Mouse (Mus musculus) heart, embryonic 11.5 days (tissue): Measurements from ENCODE around the gene Fbrsl1. TPM values are rescaled to one million over a fixed set of nuclear protein-coding genes. Genes with fewer than 3 reads are reported as not detected.
A peak's percentile ranks its signal among the peaks of the same experiment; 100 is the strongest.

Experiments used
- ATAC-seq: fragments of 200-750 bp; cut with Nextera tagmentation; replicated peaks from 2 replicates; pipeline ENCODE4 v1.8.0; 2017; ENCODE audit warnings: moderate library complexity; ENCODE audit not compliant: insufficient number of reproducible peaks, low FRiP score, low TSS enrichment
- H3K27ac ChIP-seq: fragments of 300-500 bp; sonication (generic); 2 replicates; pipeline ENCODE4 v1.5.1; 2014; ENCODE audit warnings: mild to moderate bottlenecking, low read depth, low read length
- H3K27me3 ChIP-seq: fragments of 300-500 bp; sonication (generic); 2 replicates; pipeline ENCODE4 v1.6.1; 2014; ENCODE audit warnings: mild to moderate bottlenecking, low read length, mixed read lengths; ENCODE audit not compliant: control insufficient read depth, insufficient read depth
- H3K36me3 ChIP-seq: fragments of 300-500 bp; sonication (generic); 2 replicates; pipeline ENCODE4 v1.6.1; 2014; ENCODE audit warnings: mild to moderate bottlenecking, low read length, moderate library complexity, mixed read lengths; ENCODE audit not compliant: control insufficient read depth, insufficient read depth
- H3K4me1 ChIP-seq: fragments of 300-500 bp; sonication (generic); 2 replicates; pipeline ENCODE4 v1.6.1; 2014; ENCODE audit warnings: low read length; ENCODE audit not compliant: control insufficient read depth, insufficient read depth
- H3K4me2 ChIP-seq: fragments of 300-500 bp; sonication (generic); 2 replicates; pipeline ENCODE4 v1.6.1; 2014; ENCODE audit warnings: mild to moderate bottlenecking, moderate library complexity
- H3K4me3 ChIP-seq: fragments of 300-500 bp; sonication (generic); 2 replicates; pipeline ENCODE4 v1.5.1; 2014; ENCODE audit warnings: low read depth, low read length
- H3K9ac ChIP-seq: fragments of 300-500 bp; sonication (generic); 2 replicates; pipeline ENCODE4 v1.6.1; 2014; ENCODE audit warnings: mild to moderate bottlenecking, low read depth, low read length, moderate library complexity
- H3K9me3 ChIP-seq: fragments of 300-500 bp; sonication (generic); replicated peaks from 2 replicates; pipeline ENCODE4 v1.6.1; 2016; ENCODE audit warnings: low read length; ENCODE audit not compliant: control insufficient read depth
- WGBS: fragments of 180-500 bp; shearing (Covaris S2); extraction: QIAGEN DNeasy Blood & Tissue Kit; methylation state at CpG from one replicate; pipeline ENCODE4 v1.1.7; 2014; ENCODE audit not compliant: insufficient replicate concordance; 5-methylcytosine and 5-hydroxymethylcytosine counted together
- polyA plus RNA-seq: library from polyadenylated mRNA; unstranded; fragments of >200 nt; fragmentation: Nextera tagmentation; extraction: Ambion mirVana; gene quantifications from 2 replicates; pipeline ENCODE4 v1.2.1, GENCODE M21; 2014

Fbrsl1 gene
- polyA plus RNA-seq, 1 experiment from 2014 or later, result 8.1 TPM

GRCm38 (mm10) chr5:110468296-110468695 lies 20.0 kb upstream of the Fbrsl1 start:
- Histone ChIP-seq H3K9ac (no peak overlapping the region), H3K27me3 (peaks cover 5% of the 10 kb centered on the region; the same call in 1 of the 2 replicates), H3K4me3 (no peak overlapping the region), H3K4me2 (no peak overlapping the region), H3K27ac (no peak overlapping the region), H3K9me3 (no peaks in the 10 kb centered on the region), H3K36me3 (no peaks in the 10 kb centered on the region), H3K4me1 (no peaks in the 10 kb centered on the region)
- ATAC-seq, result no peak
- 82% methylated on average over 4 of the region's 4 CpGs for WGBS

- H3K27ac ChIP-seq, result no peak overlapping the region
- no peaks in the 10 kb centered on the region for H3K36me3 ChIP-seq
- WGBS, result 71% methylated on average over 6 of the region's 6 CpGs
- H3K9ac ChIP-seq, result no peak overlapping the region
- H3K4me3 ChIP-seq, result no peak overlapping the region
- H3K27me3 ChIP-seq, result peaks cover 5% of the 10 kb centered on the region; the same call in 1 of the 2 replicates
- no peaks in the 10 kb centered on the region for H3K4me1 ChIP-seq
- no peaks in the 10 kb centered on the region for H3K9me3 ChIP-seq
- H3K4me2 ChIP-seq, result no peak overlapping the region
- no peak for ATAC-seq
Observed at GRCm38 (mm10) chr5:110467725-110468124, 19.4 kb upstream of the Fbrsl1 start.

GRCm38 (mm10) chr5:110466531-110467424 lies 18.5 kb upstream of the Fbrsl1 start:
- Histone ChIP-seq H3K4me2 (no peak overlapping the region), H3K27me3 (peaks cover 5% of the 10 kb centered on the region; the same call in 1 of the 2 replicates), H3K36me3 (no peaks in the 10 kb centered on the region), H3K9ac (no peak overlapping the region), H3K27ac (no peak overlapping the region), H3K9me3 (no peaks in the 10 kb centered on the region), H3K4me1 (no peaks in the 10 kb centered on the region), H3K4me3 (no peak overlapping the region)
- WGBS, result 61% methylated on average over 11 of the region's 11 CpGs
- no peak for ATAC-seq

- no peak overlapping the region for H3K4me3 ChIP-seq
- no peak overlapping the region for H3K4me2 ChIP-seq
- no peaks in the 10 kb centered on the region for H3K36me3 ChIP-seq
- H3K27ac ChIP-seq, result no peak overlapping the region
- 74% methylated on average over 2 of the region's 2 CpGs for WGBS
- no peak overlapping the region for H3K9ac ChIP-seq
- H3K9me3 ChIP-seq, result no peaks in the 10 kb centered on the region
- H3K27me3 ChIP-seq, result no peaks in the 10 kb centered on the region
- no peak for ATAC-seq
- no peaks in the 10 kb centered on the region for H3K4me1 ChIP-seq
Observed at GRCm38 (mm10) chr5:110462646-110463045, 14.3 kb upstream of the Fbrsl1 start.

GRCm38 (mm10) chr5:110458936-110459335 lies 10.6 kb upstream of the Fbrsl1 start:
- WGBS, result 43% methylated on average over 3 of the region's 3 CpGs

GRCm38 (mm10) chr5:110455272-110455671 lies 7.0 kb upstream of the Fbrsl1 start:
- Histone ChIP-seq H3K27me3 (no peaks in the 10 kb centered on the region), H3K4me1 (no peaks in the 10 kb centered on the region), H3K4me3 (no peak overlapping the region), H3K9me3 (no peaks in the 10 kb centered on the region), H3K27ac (no peak overlapping the region), H3K9ac (no peak overlapping the region), H3K36me3 (no peaks in the 10 kb centered on the region), H3K4me2 (no peak overlapping the region)
- no peak for ATAC-seq

More at GRCm38 (mm10) chr5:110458936-110459335, 10.6 kb upstream of the Fbrsl1 start:
- Histone ChIP-seq H3K36me3 (no peaks in the 10 kb centered on the region), H3K4me2 (no peak overlapping the region), H3K4me3 (no peak overlapping the region), H3K9ac (no peak overlapping the region), H3K27ac (no peak overlapping the region), H3K4me1 (no peaks in the 10 kb centered on the region), H3K9me3 (no peaks in the 10 kb centered on the region), H3K27me3 (no peaks in the 10 kb centered on the region)
- no peak for ATAC-seq

- Histone ChIP-seq H3K27me3 (no peaks in the 10 kb centered on the region), H3K4me2 (peak overlapping the region; percentile 97), H3K9me3 (no peaks in the 10 kb centered on the region), H3K9ac (no peak overlapping the region), H3K4me1 (peaks cover 20% of the 10 kb centered on the region), H3K4me3 (peak overlapping the region; percentile 95), H3K36me3 (no peaks in the 10 kb centered on the region), H3K27ac (no peak overlapping the region)
- ATAC-seq, result no peak
- WGBS, result 49% methylated on average over 6 of the region's 6 CpGs
Observed at GRCm38 (mm10) chr5:110449294-110449693, 991 bp upstream of the Fbrsl1 start.

- Histone ChIP-seq H3K9me3 (no peaks in the 10 kb centered on the region), H3K4me1 (peaks cover 20% of the 10 kb centered on the region), H3K9ac (peak overlapping the region; percentile 89), H3K27me3 (no peaks in the 10 kb centered on the region), H3K4me2 (peak overlapping the region; percentile 97), H3K4me3 (peak overlapping the region; percentile 95), H3K36me3 (no peaks in the 10 kb centered on the region), H3K27ac (peak overlapping the region; percentile 75)
- ATAC-seq, result peak; percentile 23; the same call in 1 of the 2 replicates
- WGBS, result under 1% methylated on average over 81 of the region's 98 CpGs
Observed at GRCm38 (mm10) chr5:110447720-110448435, 425 bp downstream of the Fbrsl1 start.
